Mouse (Mus musculus): ENCODE data around the gene Ncoa1. TPM values are rescaled to one million over a fixed set of nuclear protein-coding genes. Genes with fewer than 3 reads are reported as not detected.

Ncoa1 gene
- polyA plus RNA-seq, 1 experiment from 2014 or later = 8.0 TPM

GRCm38 (mm10) chr12:4392590-4392989, 84.4 kb downstream of the Ncoa1 start:
- Histone ChIP-seq H3K4me3 (no peak overlapping the region), H3K27me3 (no peaks in the 10 kb centered on the region), H3K4me2 (no peak overlapping the region), H3K9me3 (replicated peaks) (no peaks in the 10 kb centered on the region), H3K4me1 (replicated peaks) (peaks cover 10% of the 10 kb centered on the region), H3K9ac (no peak overlapping the region), H3K36me3 (no peaks in the 10 kb centered on the region), H3K27ac (no peak overlapping the region)
- WGBS = 67% methylated on average over 2 of the region's 2 CpGs
- ATAC-seq (replicated peaks; ENCODE audit: insufficient number of reproducible peaks, insufficient read depth, low FRiP score, low read depth) = no peak

- Histone ChIP-seq H3K36me3 (no peaks in the 10 kb centered on the region), H3K9ac (no peak overlapping the region), H3K27ac (no peak overlapping the region), H3K27me3 (no peaks in the 10 kb centered on the region), H3K4me3 (no peak overlapping the region), H3K4me1 (replicated peaks) (peaks cover 10% of the 10 kb centered on the region), H3K4me2 (no peak overlapping the region), H3K9me3 (replicated peaks) (no peaks in the 10 kb centered on the region)
- 32% methylated on average over 3 of the region's 3 CpGs for WGBS
- peak; percentile 69; the same call in 1 of the 2 replicates for ATAC-seq (replicated peaks; ENCODE audit: insufficient number of reproducible peaks, insufficient read depth, low FRiP score, low read depth)
Observed at GRCm38 (mm10) chr12:4392074-4392473, 84.9 kb downstream of the Ncoa1 start.

GRCm38 (mm10) chr12:4391256-4391655, 85.7 kb downstream of the Ncoa1 start:
- no peak overlapping the region for H3K9ac ChIP-seq
- H3K4me2 ChIP-seq = no peak overlapping the region
- no peaks in the 10 kb centered on the region for H3K36me3 ChIP-seq
- no peak for ATAC-seq (replicated peaks; ENCODE audit: insufficient number of reproducible peaks, insufficient read depth, low FRiP score, low read depth)
- WGBS = 52% methylated on average over 4 of the region's 4 CpGs
- no peak overlapping the region for H3K27ac ChIP-seq
- H3K9me3 ChIP-seq (replicated peaks) = no peaks in the 10 kb centered on the region
- H3K4me1 ChIP-seq (replicated peaks) = peaks cover 10% of the 10 kb centered on the region
- H3K4me3 ChIP-seq = no peak overlapping the region
- H3K27me3 ChIP-seq = no peaks in the 10 kb centered on the region

GRCm38 (mm10) chr12:4390721-4391120, 86.3 kb downstream of the Ncoa1 start:
- Histone ChIP-seq H3K27ac (no peak overlapping the region), H3K9ac (no peak overlapping the region), H3K36me3 (no peaks in the 10 kb centered on the region), H3K27me3 (no peaks in the 10 kb centered on the region), H3K4me1 (replicated peaks) (peaks cover 12% of the 10 kb centered on the region), H3K4me3 (no peak overlapping the region), H3K9me3 (replicated peaks) (no peaks in the 10 kb centered on the region), H3K4me2 (no peak overlapping the region)
- 49% methylated on average over 5 of the region's 5 CpGs for WGBS
- ATAC-seq (replicated peaks; ENCODE audit: insufficient number of reproducible peaks, insufficient read depth, low FRiP score, low read depth) = no peak

GRCm38 (mm10) chr12:4386077-4386719, 90.8 kb downstream of the Ncoa1 start:
- H3K4me2 ChIP-seq = no peak overlapping the region
- H3K27me3 ChIP-seq = no peaks in the 10 kb centered on the region
- H3K9ac ChIP-seq = no peak overlapping the region
- ATAC-seq (replicated peaks; ENCODE audit: insufficient number of reproducible peaks, insufficient read depth, low FRiP score, low read depth) = no peak
- no peak overlapping the region for H3K4me3 ChIP-seq
- H3K4me1 ChIP-seq (replicated peaks) = 0 out of 2 replicates have a peak, but pooled peaks cover 5% of the 10 kb centered on the region
- H3K27ac ChIP-seq = no peak overlapping the region
- H3K36me3 ChIP-seq = no peaks in the 10 kb centered on the region
- 68% methylated on average over 3 of the region's 3 CpGs for WGBS
- no peaks in the 10 kb centered on the region for H3K9me3 ChIP-seq (replicated peaks)

GRCm38 (mm10) chr12:4383061-4383460, 93.9 kb downstream of the Ncoa1 start:
- Histone ChIP-seq H3K27me3 (no peaks in the 10 kb centered on the region), H3K4me2 (no peak overlapping the region), H3K4me3 (no peak overlapping the region), H3K27ac (no peak overlapping the region), H3K9me3 (replicated peaks) (no peaks in the 10 kb centered on the region), H3K36me3 (no peaks in the 10 kb centered on the region), H3K4me1 (replicated peaks) (0 out of 2 replicates have a peak, but pooled peaks cover 5% of the 10 kb centered on the region), H3K9ac (no peak overlapping the region)
- ATAC-seq (replicated peaks; ENCODE audit: insufficient number of reproducible peaks, insufficient read depth, low FRiP score, low read depth) = no peak
- 83% methylated on average over 3 of the region's 3 CpGs for WGBS

- ATAC-seq (replicated peaks; ENCODE audit: insufficient number of reproducible peaks, insufficient read depth, low FRiP score, low read depth) = no peak
- Histone ChIP-seq H3K27ac (no peak overlapping the region), H3K4me2 (no peak overlapping the region), H3K4me1 (replicated peaks) (peaks cover 7% of the 10 kb centered on the region), H3K9ac (no peak overlapping the region), H3K4me3 (no peak overlapping the region), H3K27me3 (no peaks in the 10 kb centered on the region), H3K36me3 (no peaks in the 10 kb centered on the region), H3K9me3 (replicated peaks) (no peaks in the 10 kb centered on the region)
- 37% methylated on average over 7 of the region's 7 CpGs for WGBS
Observed at GRCm38 (mm10) chr12:4379298-4379957, 97.6 kb downstream of the Ncoa1 start.

- WGBS = 94% methylated on average over 4 of the region's 4 CpGs
- ATAC-seq (replicated peaks; ENCODE audit: insufficient number of reproducible peaks, insufficient read depth, low FRiP score, low read depth) = no peak
- Histone ChIP-seq H3K4me1 (replicated peaks) (peaks cover 5% of the 10 kb centered on the region), H3K4me3 (no peak overlapping the region), H3K4me2 (no peak overlapping the region), H3K27me3 (no peaks in the 10 kb centered on the region), H3K36me3 (no peaks in the 10 kb centered on the region), H3K9ac (no peak overlapping the region), H3K9me3 (replicated peaks) (no peaks in the 10 kb centered on the region), H3K27ac (no peak overlapping the region)
Observed at GRCm38 (mm10) chr12:4376475-4376874, 100.5 kb downstream of the Ncoa1 start.

- Histone ChIP-seq H3K27ac (no peak overlapping the region), H3K9me3 (replicated peaks) (no peaks in the 10 kb centered on the region), H3K9ac (no peak overlapping the region), H3K36me3 (no peaks in the 10 kb centered on the region), H3K4me2 (no peak overlapping the region), H3K4me1 (replicated peaks) (peaks cover 5% of the 10 kb centered on the region), H3K4me3 (no peak overlapping the region), H3K27me3 (no peaks in the 10 kb centered on the region)
- 75% methylated on average over 6 of the region's 6 CpGs for WGBS
- no peak for ATAC-seq (replicated peaks; ENCODE audit: insufficient number of reproducible peaks, insufficient read depth, low FRiP score, low read depth)
Observed at GRCm38 (mm10) chr12:4374816-4375493, 102.0 kb downstream of the Ncoa1 start.

- Histone ChIP-seq H3K4me3 (no peak overlapping the region), H3K4me2 (no peak overlapping the region), H3K36me3 (no peaks in the 10 kb centered on the region), H3K9me3 (replicated peaks) (no peaks in the 10 kb centered on the region), H3K27me3 (no peaks in the 10 kb centered on the region), H3K9ac (no peak overlapping the region), H3K27ac (no peak overlapping the region), H3K4me1 (replicated peaks) (peaks cover 5% of the 10 kb centered on the region)
- 92% methylated on average over 1 of the region's 1 CpGs for WGBS
- no peak for ATAC-seq (replicated peaks; ENCODE audit: insufficient number of reproducible peaks, insufficient read depth, low FRiP score, low read depth)
Observed at GRCm38 (mm10) chr12:4371406-4371805, 105.6 kb downstream of the Ncoa1 start.

- H3K4me3 ChIP-seq = no peak overlapping the region
- 78% methylated on average over 1 of the region's 1 CpGs for WGBS
Observed at GRCm38 (mm10) chr12:4365951-4366350, 111.0 kb downstream of the Ncoa1 start.

More at GRCm38 (mm10) chr12:4365951-4366350, 111.0 kb downstream of the Ncoa1 start:
- H3K9ac ChIP-seq = no peak overlapping the region
- no peaks in the 10 kb centered on the region for H3K27me3 ChIP-seq
- no peaks in the 10 kb centered on the region for H3K9me3 ChIP-seq (replicated peaks)
- H3K4me2 ChIP-seq = no peak overlapping the region
- no peaks in the 10 kb centered on the region for H3K4me1 ChIP-seq (replicated peaks)
- no peaks in the 10 kb centered on the region for H3K36me3 ChIP-seq
- no peak overlapping the region for H3K27ac ChIP-seq
- no peak for ATAC-seq (replicated peaks; ENCODE audit: insufficient number of reproducible peaks, insufficient read depth, low FRiP score, low read depth)

Measured in heart, embryonic 15.5 days (tissue).